Mouse (Mus musculus) gastrocnemius, adult 8-10 months (tissue): Measurements from ENCODE around the gene Sorl1. TPM values are rescaled to one million over a fixed set of nuclear protein-coding genes. Genes with fewer than 3 reads are reported as not detected.

Experiments used
- DNase-seq, 2 experiments: peaks; one replicate each; pipeline ENCODE4 v3.0.0; 2022; ENCODE audit warnings: low spot score in 2 of 2
- total RNA-seq, 4 experiments: library from RNA; stranded (reverse); gene quantifications; 2 replicates each; pipeline ENCODE4 v1.2.4; 2022

Gene Sorl1
- 10 to 100 TPM; 39.8 to 51.3 (median 42.6) TPM for total RNA-seq

DNA sequence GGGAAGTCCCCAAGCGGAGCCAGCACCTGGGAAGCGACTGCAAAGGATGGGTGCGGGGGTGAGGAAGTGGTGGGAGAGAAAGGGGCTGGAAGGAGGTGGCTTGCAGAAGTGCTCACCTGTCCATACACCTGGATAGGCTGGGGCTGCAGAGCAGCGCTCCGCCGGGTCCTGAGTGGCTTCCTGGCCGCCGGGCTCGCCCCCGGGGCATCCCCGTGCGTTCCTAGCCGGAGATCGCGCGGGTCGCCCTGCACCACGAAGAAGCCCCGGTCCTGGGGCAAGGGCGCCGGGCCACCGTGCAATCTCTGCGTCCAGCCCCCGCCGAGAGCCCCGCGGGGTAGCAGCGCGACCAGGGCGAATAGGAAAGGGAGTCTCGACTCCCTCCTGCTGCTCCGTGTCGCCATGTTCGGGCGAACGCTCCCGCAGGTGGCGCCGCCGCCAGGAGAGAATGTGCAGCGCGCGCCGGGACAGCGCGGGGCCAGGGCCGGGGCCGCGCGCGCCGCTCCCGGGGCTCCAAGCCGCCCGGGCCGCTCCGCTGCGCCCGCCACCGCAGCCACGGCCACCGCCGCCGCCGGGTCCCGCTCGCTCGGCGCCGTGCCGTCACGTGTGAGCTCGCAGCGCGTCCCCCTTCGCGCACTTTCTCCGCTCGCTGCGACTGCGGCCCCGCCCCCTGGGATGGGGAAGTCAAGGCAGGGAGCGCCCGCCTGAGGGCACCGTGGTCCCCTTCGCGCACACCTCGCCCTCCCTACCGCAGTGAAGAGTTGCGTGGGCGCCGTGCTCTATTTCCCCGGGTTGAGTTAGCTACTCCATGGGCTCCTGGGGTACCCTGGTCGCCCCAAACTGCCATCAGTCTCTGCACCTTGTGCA lies at the start of gene Sorl1:
TSS of gene Sorl1 (minus strand) at position 585 of the 864 bp plus-strand sequence.
- DNase-seq, result peak; percentile 62 to 64

DNA sequence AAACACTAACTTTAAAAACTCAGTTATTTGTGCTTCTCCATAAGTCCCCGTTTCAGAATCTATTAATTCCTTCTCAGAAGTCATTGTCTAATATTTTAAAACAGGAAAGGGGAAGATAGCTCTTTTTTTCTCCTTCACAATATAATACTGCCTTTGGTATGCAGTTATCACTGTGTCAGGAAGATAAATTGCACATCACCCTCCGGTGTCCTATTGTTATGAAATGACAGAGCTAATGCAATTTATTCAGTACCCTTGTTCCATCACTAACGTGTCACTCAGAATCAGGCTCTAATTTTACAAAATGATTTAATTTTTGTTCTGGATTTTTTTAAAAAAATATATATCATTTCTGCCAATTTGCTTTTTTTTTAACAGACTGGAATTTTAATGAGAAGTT lies 49.7 kb upstream of the Sorl1 start:
- DNase-seq, result no peak

- DNase-seq, result no peak
Observed at GRCm38 (mm10) chr9:42169491-42169890, 45.4 kb upstream of the Sorl1 start.

GRCm38 (mm10) chr9:42169025-42169424 lies 44.9 kb upstream of the Sorl1 start:
- DNase-seq, result no peak

DNA sequence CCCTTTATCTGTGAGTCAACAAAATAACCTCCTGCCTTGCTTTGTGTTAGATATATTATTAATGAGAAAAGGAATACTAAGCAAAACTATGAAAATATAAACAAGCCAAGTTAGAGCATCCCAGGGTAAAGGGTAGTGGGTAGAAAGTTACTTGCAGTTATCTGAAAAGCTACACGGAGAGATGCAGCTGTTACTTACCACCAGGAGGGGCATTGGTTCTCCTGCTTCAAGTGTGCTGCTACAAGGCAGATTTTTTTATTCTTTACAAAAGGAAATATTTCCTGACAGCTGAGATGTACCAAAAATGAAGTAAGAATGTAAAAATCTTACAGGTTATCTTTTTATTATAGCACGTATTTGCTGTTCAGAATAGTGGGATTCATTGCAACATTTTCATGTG lies 40.8 kb upstream of the Sorl1 start:
- DNase-seq, result no peak

- no peak for DNase-seq
Observed at GRCm38 (mm10) chr9:42163011-42163410, 38.9 kb upstream of the Sorl1 start.

GRCm38 (mm10) chr9:42159376-42159775 lies 35.3 kb upstream of the Sorl1 start:
- DNase-seq, result no peak

GRCm38 (mm10) chr9:42158652-42159051 lies 34.6 kb upstream of the Sorl1 start:
- no peak for DNase-seq

DNA sequence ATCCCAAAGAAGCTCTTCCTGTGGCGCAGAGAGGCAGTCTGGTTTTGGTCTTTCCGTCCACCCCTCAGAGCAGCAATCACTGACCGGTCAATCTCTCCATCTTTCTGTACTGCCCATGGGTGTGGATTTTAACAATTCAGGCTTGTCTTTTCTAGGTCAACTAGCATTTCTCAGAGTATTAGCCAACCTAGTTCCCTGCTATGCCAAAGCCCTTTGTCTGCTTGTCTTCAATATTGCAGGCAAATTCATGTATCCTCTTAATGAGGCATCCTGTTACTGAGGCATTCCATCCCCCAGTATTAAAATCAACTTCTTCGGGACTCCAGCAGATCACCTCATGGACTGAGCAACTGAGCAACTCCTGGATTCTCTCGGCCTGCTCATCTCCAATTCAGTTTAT lies 33.9 kb upstream of the Sorl1 start:
- no peak for DNase-seq

- DNase-seq, result no peak
Observed at GRCm38 (mm10) chr9:42156566-42156965, 32.5 kb upstream of the Sorl1 start.

DNA sequence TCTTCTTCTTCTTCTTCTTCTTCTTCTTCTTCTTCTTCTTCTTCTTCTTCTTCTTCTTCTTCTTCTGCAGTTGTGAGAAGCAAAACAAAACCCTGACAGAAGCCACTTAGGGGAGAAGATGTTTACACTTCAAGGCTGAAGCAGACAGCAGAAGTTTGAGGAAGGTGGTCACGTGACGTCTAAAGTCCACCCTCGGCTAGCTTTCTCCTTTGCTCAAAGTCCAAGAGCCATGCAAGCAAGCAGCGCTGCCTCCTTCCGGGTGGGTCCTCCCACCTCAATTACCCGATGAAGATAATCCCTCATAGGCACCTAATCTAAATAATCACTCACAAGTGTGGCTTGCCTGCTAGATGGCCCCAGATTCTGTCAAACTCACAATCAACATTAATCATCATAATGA lies 30.6 kb upstream of the Sorl1 start:
- no peak for DNase-seq

DNA sequence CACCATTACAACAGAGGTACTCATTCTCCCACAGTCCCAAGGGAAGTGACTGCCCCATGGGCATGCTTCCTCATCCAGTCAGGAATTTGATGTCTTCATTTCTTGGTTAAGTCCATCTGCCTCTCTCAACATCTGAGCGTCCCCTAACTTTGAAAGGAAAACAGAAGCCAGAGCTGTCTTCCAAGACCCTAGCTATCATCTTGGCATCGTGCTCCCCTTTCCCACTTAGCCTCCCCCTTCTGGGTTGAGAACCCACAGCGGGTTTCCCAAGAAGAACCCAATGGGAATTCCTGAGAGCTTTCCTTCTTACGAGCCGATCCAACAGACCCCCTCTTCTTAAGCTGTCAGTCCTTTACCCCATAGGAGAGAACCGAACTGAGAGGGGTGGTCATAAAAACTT lies 24.7 kb upstream of the Sorl1 start:
- DNase-seq, result no peak

GRCm38 (mm10) chr9:42148036-42148435 lies 23.9 kb upstream of the Sorl1 start:
- no peak for DNase-seq

- DNase-seq, result no peak
Observed at GRCm38 (mm10) chr9:42146463-42146862, 22.4 kb upstream of the Sorl1 start.

DNA sequence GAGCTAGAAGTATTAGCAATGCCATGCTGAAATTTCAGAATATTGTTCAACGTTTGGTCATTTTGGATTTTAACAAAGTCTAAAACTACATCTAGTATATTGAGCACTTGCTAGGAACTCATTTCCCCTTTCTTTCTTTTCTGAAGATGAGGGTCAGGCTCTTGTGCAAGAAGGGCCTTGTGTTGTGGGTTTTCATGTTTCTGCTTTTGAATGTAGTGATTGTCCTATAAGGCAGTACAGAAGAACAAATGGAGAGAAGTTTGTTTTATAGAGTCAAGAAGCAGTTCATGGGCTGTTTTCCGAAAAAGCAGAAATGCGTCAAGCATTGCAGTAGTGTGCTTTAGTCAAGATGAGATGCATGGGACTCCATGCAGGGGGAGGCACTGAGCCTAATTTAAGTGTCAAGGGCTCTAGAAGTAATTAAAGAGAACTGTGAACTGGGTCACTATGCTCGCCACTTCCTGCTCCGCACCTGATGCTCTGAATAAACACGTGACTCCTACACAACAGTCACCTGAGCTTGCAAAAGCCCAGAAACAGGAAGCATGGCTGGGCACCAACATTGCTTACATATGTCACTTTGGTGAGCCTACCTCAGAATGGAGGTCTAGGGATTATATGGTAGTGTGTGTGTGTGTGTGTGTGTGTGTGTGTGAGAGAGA lies 17.6 kb upstream of the Sorl1 start:
- no peak for DNase-seq

DNA sequence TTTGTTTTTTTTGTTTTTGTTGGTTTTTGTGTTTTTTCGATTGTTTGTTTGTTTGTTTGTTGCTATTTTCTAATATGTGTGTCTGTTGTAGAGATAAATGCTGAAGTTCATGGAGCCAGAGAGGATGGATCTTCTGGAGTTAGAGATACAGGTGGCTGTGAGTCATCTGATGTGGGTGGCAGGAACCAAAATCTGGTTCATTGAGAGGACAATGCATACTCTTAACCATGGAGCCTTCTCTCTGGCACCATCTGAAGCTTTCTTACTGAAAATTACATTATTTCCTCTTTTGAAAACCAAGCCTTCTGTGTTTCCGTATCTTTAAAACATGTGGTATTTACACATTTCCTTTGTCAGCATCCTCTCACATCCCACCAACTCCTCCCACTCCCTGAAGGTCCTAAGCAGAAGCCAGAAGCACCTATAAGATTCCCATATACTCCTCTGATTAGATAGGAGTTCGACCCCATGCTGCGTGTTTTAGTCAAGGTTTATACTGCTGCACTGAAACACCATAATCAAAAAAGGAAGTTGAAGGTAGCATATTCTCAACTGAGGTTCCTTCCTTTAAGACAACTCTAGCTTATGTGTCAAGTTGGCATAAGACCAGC lies 14.3 kb upstream of the Sorl1 start:
- no peak for DNase-seq

GRCm38 (mm10) chr9:42137578-42137977 lies 13.5 kb upstream of the Sorl1 start:
- no peak for DNase-seq

DNA sequence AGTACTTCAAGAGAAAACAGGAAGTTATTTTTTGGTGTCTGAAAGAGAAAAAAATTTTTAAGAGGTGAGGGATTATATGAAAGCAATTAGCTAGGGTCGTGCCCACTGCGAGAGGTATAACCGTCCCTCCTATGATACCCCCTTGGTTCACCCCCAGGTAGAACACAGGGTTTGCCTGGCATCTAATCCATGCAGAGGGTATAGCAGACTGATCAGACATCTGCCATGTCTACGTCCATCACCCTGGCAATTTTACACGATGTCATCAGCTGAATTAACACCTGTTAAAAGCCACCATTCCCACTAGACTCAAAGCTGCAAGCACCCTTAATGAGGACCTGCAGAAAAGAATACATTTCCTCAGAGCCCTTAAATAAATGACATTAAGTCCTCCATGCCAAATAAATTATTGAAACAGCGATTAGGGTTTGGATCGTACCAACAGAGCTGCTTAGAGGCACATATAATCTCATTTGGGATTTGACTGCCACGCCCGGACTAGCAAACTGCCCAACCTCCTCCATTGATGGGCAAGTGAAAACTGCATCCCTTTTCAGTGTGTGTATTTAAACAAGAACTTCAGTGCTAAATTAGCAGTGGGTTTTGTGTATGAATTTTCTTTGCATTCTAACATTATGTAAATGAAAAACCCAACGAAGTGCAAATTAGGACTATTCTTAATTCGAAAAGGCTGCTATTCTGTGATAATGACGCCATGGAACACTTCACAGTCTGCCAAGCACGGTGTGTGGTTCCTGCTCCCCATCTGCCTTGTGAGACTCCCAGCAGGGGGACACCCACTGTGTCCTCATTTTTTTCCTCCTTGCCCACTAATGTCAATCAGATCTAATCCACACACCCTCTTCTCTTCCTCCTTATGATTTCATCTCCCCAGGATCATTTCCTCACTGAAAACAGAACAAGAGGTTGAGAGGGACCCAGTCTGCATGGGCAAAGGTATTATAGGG lies 7.0 kb upstream of the Sorl1 start:
- no peak for DNase-seq

DNA sequence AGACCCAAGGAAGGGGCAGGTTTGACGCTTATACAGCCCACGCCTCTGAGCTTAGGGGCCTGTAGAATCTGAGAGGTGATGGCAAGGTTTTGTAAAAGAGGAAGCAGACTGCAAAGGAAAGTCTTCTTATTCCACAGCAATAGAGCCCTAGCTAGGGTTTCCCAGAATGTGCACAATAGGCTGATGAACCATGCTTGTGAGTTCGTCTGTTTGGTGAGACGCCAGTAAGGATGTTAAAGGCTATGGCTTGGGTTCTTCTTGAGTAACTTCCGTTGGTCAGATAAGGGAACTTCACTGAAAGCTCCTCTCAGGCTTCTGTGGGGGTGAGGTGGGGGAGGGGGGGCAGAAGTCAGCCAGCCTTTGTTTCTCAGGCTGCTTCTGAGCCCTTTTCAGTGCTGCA lies 3.9 kb upstream of the Sorl1 start:
- no peak for DNase-seq

GRCm38 (mm10) chr9:42125262-42125982 lies 1.3 kb upstream of the Sorl1 start:
- no peak for DNase-seq

DNA sequence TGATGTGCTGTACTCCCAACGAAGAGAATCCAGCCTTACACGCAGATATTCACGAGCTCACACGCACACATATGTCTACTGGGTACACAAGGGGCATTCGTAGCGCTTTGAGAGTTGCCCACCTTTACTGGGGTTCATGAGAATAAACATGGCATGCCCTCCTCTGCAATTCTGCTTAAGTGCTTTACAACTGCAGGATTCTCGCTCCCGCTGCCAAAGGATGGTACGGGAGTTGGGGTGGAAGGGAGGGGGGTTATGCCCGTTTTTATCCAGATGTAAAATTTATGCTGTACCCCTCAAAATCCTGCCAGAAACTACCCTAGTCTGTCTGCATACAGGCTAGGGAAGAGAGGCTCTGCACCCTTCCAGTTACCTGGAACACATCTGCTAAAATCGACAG lies 893 bp downstream of the Sorl1 start:
- no peak for DNase-seq
